Mouse (Mus musculus): ENCODE measurements at regions not wholly inside any gene's neighbourhood (a gene's known extent, or its start where the extent isn't known, plus 50 kb on each side); places are given as distances from the start of the nearest gene placed in this dataset.

- no peaks in the 10 kb centered on the region for H3K4me1 ChIP-seq (ENCODE audit: control insufficient read depth, insufficient read depth)
- ATAC-seq (ENCODE audit: insufficient read depth, low read depth) (no peak), DNase-seq (ENCODE audit: low spot score) (no peak)
- no peak overlapping the region for H3K9ac ChIP-seq (replicated peaks; ENCODE audit: low read depth, low read length)
- H3K9me3 ChIP-seq (replicated peaks; ENCODE audit: control insufficient read depth, low read length): no peaks in the 10 kb centered on the region
- no peak overlapping the region for H3K4me2 ChIP-seq (ENCODE audit: low read depth, low read length)
- TF ChIP-seq EP300 (IDR thresholded peaks at IDR 0.05; ENCODE audit: low read depth) (no peak), CTCF (IDR thresholded peaks at IDR 0.05; ENCODE audit: low read depth) (no peak)
- WGBS: 72% methylated on average over 2 of the region's 2 CpGs
- no peak overlapping the region for H3K4me3 ChIP-seq (ENCODE audit: low read depth, low read length)
- no peaks in the 10 kb centered on the region for H3K36me3 ChIP-seq (replicated peaks; ENCODE audit: control insufficient read depth, insufficient read depth, low read length)
- H3K27me3 ChIP-seq (ENCODE audit: control insufficient read depth, insufficient read depth, low read length): no peaks in the 10 kb centered on the region
- no peak overlapping the region for H3K27ac ChIP-seq (ENCODE audit: low read depth)
Measured at GRCm38 (mm10) chr13:119140436-119140835, 288.0 kb upstream of the Paip1 start.

DNA sequence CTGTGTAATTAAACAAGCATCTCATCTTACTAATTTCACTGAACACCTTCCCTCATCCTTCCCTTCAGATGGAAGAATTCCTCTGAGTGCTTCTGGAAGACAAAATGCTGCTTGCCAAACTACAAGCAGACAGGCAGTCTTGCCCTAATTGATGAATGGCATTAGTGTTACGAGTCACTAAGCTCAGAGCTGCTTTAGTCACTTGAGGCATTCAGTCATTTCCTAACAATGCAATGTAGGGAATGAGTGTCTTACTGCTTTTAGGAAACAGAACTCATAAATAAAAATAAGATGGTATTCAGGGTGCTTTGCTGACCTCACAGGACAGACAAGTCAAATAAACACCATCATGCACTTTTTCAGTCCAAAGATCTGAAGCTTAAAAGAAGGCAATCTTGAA lies 285.1 kb upstream of the Paip1 start:
- ATAC-seq (ENCODE audit: insufficient read depth, low read depth) (no peak), DNase-seq (ENCODE audit: low spot score) (no peak)
- H3K4me3 ChIP-seq (ENCODE audit: low read depth, low read length): no peak overlapping the region
- H3K4me2 ChIP-seq (ENCODE audit: low read depth, low read length): no peak overlapping the region
- H3K27ac ChIP-seq (ENCODE audit: low read depth): no peak overlapping the region
- H3K9ac ChIP-seq (replicated peaks; ENCODE audit: low read depth, low read length): no peak overlapping the region
- H3K9me3 ChIP-seq (replicated peaks; ENCODE audit: control insufficient read depth, low read length): no peaks in the 10 kb centered on the region
- no peaks in the 10 kb centered on the region for H3K36me3 ChIP-seq (replicated peaks; ENCODE audit: control insufficient read depth, insufficient read depth, low read length)
- no peaks in the 10 kb centered on the region for H3K27me3 ChIP-seq (ENCODE audit: control insufficient read depth, insufficient read depth, low read length)
- no peak for TF ChIP-seq CTCF (IDR thresholded peaks at IDR 0.05; ENCODE audit: low read depth)
- no peak for TF ChIP-seq EP300 (IDR thresholded peaks at IDR 0.05; ENCODE audit: low read depth)
- 0% methylated on average over 1 of the region's 1 CpGs for WGBS
- H3K4me1 ChIP-seq (ENCODE audit: control insufficient read depth, insufficient read depth): no peaks in the 10 kb centered on the region

GRCm38 (mm10) chr13:119145713-119146112 lies 282.7 kb upstream of the Paip1 start:
- WGBS: 62% methylated on average over 4 of the region's 4 CpGs

DNA sequence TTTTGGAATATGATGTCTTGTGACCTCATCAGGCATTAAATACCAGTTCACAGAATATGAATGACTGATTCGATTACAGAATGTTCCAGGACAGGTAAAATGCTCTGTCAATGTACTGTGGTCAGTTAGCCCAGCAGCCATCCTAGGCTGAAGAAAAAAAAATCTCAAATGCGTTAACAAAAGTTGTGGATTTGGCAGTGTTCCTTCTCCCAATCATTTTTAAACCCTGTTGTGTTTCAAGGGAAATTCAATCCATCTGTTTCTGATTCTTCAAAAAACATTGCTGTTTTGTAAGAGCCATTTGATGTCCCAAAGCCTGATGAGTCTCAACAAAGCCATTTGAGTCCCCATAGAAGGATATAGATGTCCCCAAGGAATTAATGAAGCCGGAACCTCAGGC lies 280.7 kb upstream of the Paip1 start:
- Histone ChIP-seq H3K4me1 (ENCODE audit: control insufficient read depth, insufficient read depth) (no peaks in the 10 kb centered on the region), H3K36me3 (replicated peaks; ENCODE audit: control insufficient read depth, insufficient read depth, low read length) (no peaks in the 10 kb centered on the region), H3K27ac (ENCODE audit: low read depth) (no peak overlapping the region), H3K9ac (replicated peaks; ENCODE audit: low read depth, low read length) (no peak overlapping the region), H3K4me3 (ENCODE audit: low read depth, low read length) (no peak overlapping the region), H3K9me3 (replicated peaks; ENCODE audit: control insufficient read depth, low read length) (no peaks in the 10 kb centered on the region), H3K27me3 (ENCODE audit: control insufficient read depth, insufficient read depth, low read length) (no peaks in the 10 kb centered on the region), H3K4me2 (ENCODE audit: low read depth, low read length) (no peak overlapping the region)
- DNase-seq (ENCODE audit: low spot score) (no peak), ATAC-seq (ENCODE audit: insufficient read depth, low read depth) (no peak)
- 76% methylated on average over 3 of the region's 3 CpGs for WGBS
- TF ChIP-seq CTCF (IDR thresholded peaks at IDR 0.05; ENCODE audit: low read depth) (no peak), EP300 (IDR thresholded peaks at IDR 0.05; ENCODE audit: low read depth) (no peak)

More at GRCm38 (mm10) chr13:119145713-119146112, 282.7 kb upstream of the Paip1 start:
- Histone ChIP-seq H3K36me3 (replicated peaks; ENCODE audit: control insufficient read depth, insufficient read depth, low read length) (no peaks in the 10 kb centered on the region), H3K4me2 (ENCODE audit: low read depth, low read length) (no peak overlapping the region), H3K9me3 (replicated peaks; ENCODE audit: control insufficient read depth, low read length) (no peaks in the 10 kb centered on the region), H3K9ac (replicated peaks; ENCODE audit: low read depth, low read length) (no peak overlapping the region), H3K27me3 (ENCODE audit: control insufficient read depth, insufficient read depth, low read length) (no peaks in the 10 kb centered on the region), H3K4me1 (ENCODE audit: control insufficient read depth, insufficient read depth) (no peaks in the 10 kb centered on the region), H3K4me3 (ENCODE audit: low read depth, low read length) (no peak overlapping the region), H3K27ac (ENCODE audit: low read depth) (no peak overlapping the region)
- no peak for ATAC-seq (ENCODE audit: insufficient read depth, low read depth)
- DNase-seq (ENCODE audit: low spot score): no peak
- TF ChIP-seq EP300 (IDR thresholded peaks at IDR 0.05; ENCODE audit: low read depth): no peak

- Histone ChIP-seq H3K27ac (ENCODE audit: low read depth) (no peak overlapping the region), H3K4me2 (ENCODE audit: low read depth, low read length) (no peak overlapping the region), H3K4me1 (ENCODE audit: control insufficient read depth, insufficient read depth) (no peaks in the 10 kb centered on the region), H3K4me3 (ENCODE audit: low read depth, low read length) (no peak overlapping the region), H3K36me3 (replicated peaks; ENCODE audit: control insufficient read depth, insufficient read depth, low read length) (no peaks in the 10 kb centered on the region), H3K9ac (replicated peaks; ENCODE audit: low read depth, low read length) (no peak overlapping the region), H3K27me3 (ENCODE audit: control insufficient read depth, insufficient read depth, low read length) (no peaks in the 10 kb centered on the region), H3K9me3 (replicated peaks; ENCODE audit: control insufficient read depth, low read length) (no peaks in the 10 kb centered on the region)
- WGBS: 77% methylated on average over 4 of the region's 4 CpGs
- TF ChIP-seq CTCF (IDR thresholded peaks at IDR 0.05; ENCODE audit: low read depth) (no peak), EP300 (IDR thresholded peaks at IDR 0.05; ENCODE audit: low read depth) (no peak)
- ATAC-seq (ENCODE audit: insufficient read depth, low read depth) (no peak), DNase-seq (ENCODE audit: low spot score) (no peak)
Measured at GRCm38 (mm10) chr13:119149141-119149540, 279.3 kb upstream of the Paip1 start.

DNA sequence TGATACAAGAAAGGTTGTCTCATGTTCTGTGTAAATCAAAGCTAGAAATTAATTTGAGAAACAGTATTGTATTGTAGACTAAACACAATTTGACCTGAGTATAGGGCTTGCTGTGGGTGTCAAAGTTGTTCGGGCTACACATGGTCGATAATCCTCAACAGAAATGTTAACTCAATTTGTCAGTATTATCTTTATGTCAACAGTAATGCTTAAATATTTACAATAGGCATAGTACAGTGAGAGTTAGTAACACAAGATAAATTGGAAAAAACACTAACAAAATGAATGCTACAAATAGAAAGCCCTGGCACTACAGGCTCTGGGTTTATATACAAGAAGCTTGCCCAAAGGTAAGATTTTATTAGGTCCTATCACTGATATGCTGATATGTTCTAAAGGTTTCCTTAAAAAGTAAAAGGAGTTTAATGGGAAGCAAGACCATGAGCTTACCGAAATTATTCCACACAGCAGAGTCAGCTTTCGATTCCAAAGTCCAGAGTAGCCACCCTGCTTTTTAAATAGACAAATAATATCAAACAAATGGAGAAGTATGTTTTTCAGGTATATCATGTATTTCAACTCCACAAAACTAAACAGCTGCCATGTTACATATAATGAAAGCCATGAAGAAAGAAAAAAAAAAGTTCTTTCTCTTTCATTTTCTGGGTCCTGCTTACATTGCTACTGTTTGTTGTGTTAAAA lies 277.4 kb upstream of the Paip1 start:
- no peaks in the 10 kb centered on the region for H3K4me1 ChIP-seq (ENCODE audit: control insufficient read depth, insufficient read depth)
- H3K9ac ChIP-seq (replicated peaks; ENCODE audit: low read depth, low read length): no peak overlapping the region
- no peak overlapping the region for H3K4me2 ChIP-seq (ENCODE audit: low read depth, low read length)
- H3K36me3 ChIP-seq (replicated peaks; ENCODE audit: control insufficient read depth, insufficient read depth, low read length): no peaks in the 10 kb centered on the region
- H3K27ac ChIP-seq (ENCODE audit: low read depth): no peak overlapping the region
- H3K9me3 ChIP-seq (replicated peaks; ENCODE audit: control insufficient read depth, low read length): no peaks in the 10 kb centered on the region
- ATAC-seq (ENCODE audit: insufficient read depth, low read depth) (no peak), DNase-seq (ENCODE audit: low spot score) (no peak)
- no peak overlapping the region for H3K4me3 ChIP-seq (ENCODE audit: low read depth, low read length)
- no peak for TF ChIP-seq EP300 (IDR thresholded peaks at IDR 0.05; ENCODE audit: low read depth)
- H3K27me3 ChIP-seq (ENCODE audit: control insufficient read depth, insufficient read depth, low read length): no peaks in the 10 kb centered on the region
- WGBS: 80% methylated on average over 4 of the region's 4 CpGs

Data from heart, postnatal 0 days (tissue).